Mouse (Mus musculus) liver, embryonic 14.5 days (tissue): Measurements from ENCODE around the gene Trib2. TPM values are rescaled to one million over a fixed set of nuclear protein-coding genes. Genes with fewer than 3 reads are reported as not detected.
A peak's percentile ranks its signal among the peaks of the same experiment; 100 is the strongest.

Experiments
- ATAC-seq: fragments of 200-750 bp; cut with Nextera tagmentation; 2 replicates; pipeline ENCODE4 v1.8.0; 2017; ENCODE audit warnings: moderate number of reproducible peaks, mild to moderate bottlenecking, moderate library complexity; ENCODE audit not compliant: insufficient read depth
- DNase-seq, 3 experiments: peaks; one replicate each; pipeline ENCODE4 v3.0.0-alpha.2; 2012 to 2013; ENCODE audit warnings: low read depth in 3 of 3, low spot score in 3 of 3
- H3K27ac ChIP-seq: fragments of 300-500 bp; sonication (generic); 2 replicates; pipeline ENCODE4 v1.5.1; 2014; ENCODE audit warnings: moderate library complexity, mild to moderate bottlenecking, control low read depth, inconsistent platforms
- H3K27me3 ChIP-seq: fragments of 300-500 bp; sonication (generic); 2 replicates; pipeline ENCODE4 v1.6.1; 2014; ENCODE audit warnings: mild to moderate bottlenecking, low read length, moderate library complexity; ENCODE audit not compliant: control insufficient read depth, insufficient read depth
- H3K36me3 ChIP-seq: fragments of 300-500 bp; sonication (generic); replicated peaks from 2 replicates; pipeline ENCODE4 v1.6.1; 2014; ENCODE audit warnings: low read depth; ENCODE audit not compliant: control insufficient read depth, insufficient read depth
- H3K4me1 ChIP-seq, 2 experiments: fragments of 200-500 bp in 1 of 2; fragments of 300-500 bp in 1 of 2; sonication (generic) in 1 of 2; replicated peaks; 2 replicates each; pipeline ENCODE4 v1.6.1; 2012 to 2014; ENCODE audit warnings: antibody characterized with exemption in 1 of 2, inconsistent platforms in 1 of 2, low read length in 1 of 2; ENCODE audit not compliant: control insufficient read depth in 2 of 2, insufficient read depth in 2 of 2
- H3K4me2 ChIP-seq: fragments of 300-500 bp; sonication (generic); 2 replicates; pipeline ENCODE4 v1.6.1; 2014; ENCODE audit warnings: low read depth, mild to moderate bottlenecking, control low read depth, moderate library complexity
- H3K4me3 ChIP-seq, 2 experiments: fragments of 200-500 bp in 1 of 2; fragments of 300-500 bp in 1 of 2; sonication (generic) in 1 of 2; 2 replicates each; pipeline ENCODE4 v1.5.1; 2012 to 2014; ENCODE audit warnings: low read depth in 2 of 2, low read length in 2 of 2, mild to moderate bottlenecking in 2 of 2, control low read depth in 1 of 2, inconsistent platforms in 1 of 2, moderate library complexity in 1 of 2; ENCODE audit not compliant: insufficient read depth in 1 of 2
- H3K9ac ChIP-seq: fragments of 300-500 bp; sonication (generic); replicated peaks from 2 replicates; pipeline ENCODE4 v1.6.1; 2014; ENCODE audit warnings: mild to moderate bottlenecking, control low read depth, moderate library complexity
- H3K9me3 ChIP-seq: fragments of 300-500 bp; sonication (generic); 2 replicates; pipeline ENCODE4 v1.6.1; 2016; ENCODE audit warnings: low read length, mixed read lengths; ENCODE audit not compliant: control insufficient read depth
- CTCF ChIP-seq: IDR thresholded peaks from 2 replicates; pipeline ENCODE4 v1.5.1; 2016; ENCODE audit warnings: antibody characterized with exemption, low read depth, control low read depth
- EP300 ChIP-seq: IDR thresholded peaks from 2 replicates; pipeline ENCODE4 v1.6.1; 2016; ENCODE audit warnings: antibody characterized with exemption, low read depth
- WGBS: fragments of 180-500 bp; shearing (Covaris S2); extraction: QIAGEN DNeasy Blood & Tissue Kit; methylation state at CpG from one replicate; pipeline ENCODE4 v1.1.7; 2014; ENCODE audit not compliant: insufficient replicate concordance; 5-methylcytosine and 5-hydroxymethylcytosine counted together
- polyA plus RNA-seq, 2 experiments: library from polyadenylated mRNA; depleted of rRNA in 1 of 2; stranded (reverse) in 1 of 2; unstranded in 1 of 2; fragments of >200 nt; fragmentation: Nextera tagmentation in 1 of 2; extraction: Ambion mirVana in 1 of 2; gene quantifications; 2 replicates each; pipeline versions ENCODE4 v1.2.1 to v1.2.3; 2012 to 2014

The Trib2 gene
- polyA plus RNA-seq, 2 experiments: 1.3 to 2.1 TPM

GRCm38 (mm10) chr12:15828815-15829398, 12.2 kb upstream of the Trib2 start:
- Histone ChIP-seq H3K9me3 (no peaks in the 10 kb centered on the region), H3K9ac (no peak overlapping the region), H3K4me2 (no peak overlapping the region), H3K4me1 (no peaks in the 10 kb centered on the region), H3K27ac (no peak overlapping the region), H3K27me3 (no peaks in the 10 kb centered on the region), H3K4me3 (no peak overlapping the region), H3K36me3 (no peaks in the 10 kb centered on the region)
- TF ChIP-seq EP300 (no peak), CTCF (no peak)
- no peak for ATAC-seq
- no peak for DNase-seq
- 35% methylated on average over 2 of the region's 2 CpGs for WGBS

GRCm38 (mm10) chr12:15821019-15821418, 4.3 kb upstream of the Trib2 start:
- ATAC-seq (no peak), DNase-seq (no peak)
- Histone ChIP-seq H3K9me3 (no peaks in the 10 kb centered on the region), H3K4me2 (no peak overlapping the region), H3K27ac (no peak overlapping the region), H3K36me3 (no peaks in the 10 kb centered on the region), H3K4me1 (peaks cover 0 to 5% of the 10 kb centered on the region in 2 experiments; a peak in 1 of 4 replicates), H3K9ac (no peak overlapping the region), H3K27me3 (peaks cover 11% of the 10 kb centered on the region), H3K4me3 (no peak overlapping the region)
- TF ChIP-seq EP300: no peak
- TF ChIP-seq CTCF: no peak

GRCm38 (mm10) chr12:15817365-15817764, 643 bp upstream of the Trib2 start:
- Histone ChIP-seq H3K27me3 (peaks cover 31% of the 10 kb centered on the region), H3K4me3 (peak overlapping the region in 1 of 2 experiments; percentile 57; a peak in 2 of 4 replicates), H3K9ac (peak overlapping the region; percentile 45; the same call in 1 of the 2 replicates), H3K4me2 (peak overlapping the region; percentile 81), H3K9me3 (no peaks in the 10 kb centered on the region), H3K27ac (no peak overlapping the region), H3K36me3 (no peaks in the 10 kb centered on the region), H3K4me1 (peaks cover 0 to 5% of the 10 kb centered on the region in 2 experiments; a peak in 1 of 4 replicates)
- DNase-seq (no peak), ATAC-seq (no peak)
- TF ChIP-seq EP300 (no peak), CTCF (no peak)
- WGBS: 43% methylated on average over 4 of the region's 4 CpGs

- Histone ChIP-seq H3K4me2 (peak overlapping the region; percentile 81), H3K27me3 (peaks cover 31% of the 10 kb centered on the region), H3K36me3 (no peaks in the 10 kb centered on the region), H3K27ac (no peak overlapping the region), H3K9ac (peak overlapping the region; percentile 10; the same call in 1 of the 2 replicates), H3K4me1 (peaks cover 0 to 8% of the 10 kb centered on the region in 2 experiments; a peak in 1 of 4 replicates), H3K9me3 (no peaks in the 10 kb centered on the region), H3K4me3 (peak overlapping the region; percentile 57 to 66)
- peak; percentile 20; the same call in 1 of the 2 replicates for ATAC-seq
- TF ChIP-seq CTCF (no peak), EP300 (no peak)
- no peak for DNase-seq
- WGBS: 2% methylated on average over 23 of the region's 23 CpGs
These were observed 492 bp downstream of the Trib2 start for GRCm38 (mm10) chr12:15816254-15816605.

GRCm38 (mm10) chr12:15815576-15816253, 1.0 kb downstream of the Trib2 start:
- no peaks in the 10 kb centered on the region for H3K36me3 ChIP-seq
- peak overlapping the region; percentile 49 for H3K9ac ChIP-seq
- H3K4me1 ChIP-seq: peaks cover 0 to 8% of the 10 kb centered on the region in 2 experiments; a peak in 1 of 4 replicates
- H3K27ac ChIP-seq: no peak overlapping the region
- DNase-seq (no peak), ATAC-seq (peak; percentile 2; the same call in 1 of the 2 replicates)
- H3K4me2 ChIP-seq: peak overlapping the region; percentile 81
- no peak for TF ChIP-seq CTCF
- no peak for TF ChIP-seq EP300
- H3K9me3 ChIP-seq: no peaks in the 10 kb centered on the region
- peak overlapping the region; percentile 57 to 66 for H3K4me3 ChIP-seq
- under 1% methylated on average over 49 of the region's 49 CpGs for WGBS
- peaks cover 31% of the 10 kb centered on the region for H3K27me3 ChIP-seq
